Mouse (Mus musculus): ENCODE data around the gene Pard3b.

DNA sequence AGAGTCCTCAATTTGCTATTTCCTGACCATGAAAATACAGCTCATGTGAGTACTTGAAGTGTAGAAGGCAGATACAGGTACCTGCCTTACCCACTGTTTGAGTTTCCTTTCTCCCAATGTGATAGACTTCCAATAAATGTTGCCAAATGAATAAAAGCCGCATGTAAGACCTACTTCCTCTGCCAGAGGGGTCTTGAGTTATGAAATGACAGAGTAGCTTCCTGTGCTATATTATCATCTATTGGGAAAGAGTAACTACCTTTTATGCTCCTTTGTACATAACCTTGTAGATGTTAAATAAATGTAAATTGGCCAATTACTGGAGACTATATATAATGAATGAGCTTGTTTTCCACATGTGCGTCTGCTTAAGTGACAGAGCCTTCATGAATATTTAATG lies 574.7 kb downstream of the Pard3b start:
- TF ChIP-seq GATA1 (IDR thresholded peaks at IDR 0.05; ENCODE audit: borderline replicate concordance, low read length) (no peak), FLI1 (IDR thresholded peaks at IDR 0.05; ENCODE audit: low read length) (no peak)

Measured in megakaryocyte, embryonic 14.5 days (primary cell).